Mouse (Mus musculus) ovary, adult 10 weeks (tissue): ENCODE results near the gene Slc38a7. TPM values are rescaled to one million over a fixed set of nuclear protein-coding genes. Genes with fewer than 3 reads are reported as not detected.

Experiments used
- polyA plus RNA-seq: library from polyadenylated mRNA; stranded (reverse); fragments of 350-450 nt; fragmentation: Illumina TruSeq; extraction: RNeasy Lipid Tissue Mini Kit (QIAGEN cat#74804); gene quantifications from one replicate; pipeline ENCODE4 v1.2.3, GENCODE M21; 2014

Slc38a7 gene
- polyA plus RNA-seq, result 2.5 TPM

GRCm38 (mm10) chr8:95853102-95853843 is at the start of gene Slc38a7:
Slc38a7 (minus strand) TSS chr8:95853539.

GRCm38 (mm10) chr8:95888285-95889136 is 35.2 kb upstream of the Slc38a7 start, which contains the start of gene Got2:
Got2 (minus strand) TSS chr8:95888547.

GRCm38 (mm10) chr8:95825162-95825561 is 28.2 kb downstream of the Slc38a7 start, which contains the start of gene Sap18b:
Sap18b (plus strand) TSS chr8:95825346.

GRCm38 (mm10) chr8:95807331-95807843 is 46.0 kb downstream of the Slc38a7 start, which contains the start of gene Cnot1:
Cnot1 (minus strand) TSS chr8:95807464.

Other genes starting within 250 kb of the Slc38a7 start
- gene Gins3, start 220.1 kb downstream of the Slc38a7 start, polyA plus RNA-seq, result 8.2 TPM
- 3.0 TPM for gene Ndrg4, start 176.6 kb downstream of the Slc38a7 start, polyA plus RNA-seq
- gene Setd6, start 137.7 kb downstream of the Slc38a7 start, polyA plus RNA-seq, result 16.1 TPM
- gene Cnot1, start 46.1 kb downstream of the Slc38a7 start, polyA plus RNA-seq, result 293 TPM
- gene Sap18b, start 28.2 kb downstream of the Slc38a7 start, polyA plus RNA-seq, result 5.1 TPM
- 23.1 TPM for gene Got2, start 35.0 kb upstream of the Slc38a7 start, polyA plus RNA-seq